Mouse (Mus musculus): ENCODE data around the gene Olfr214. TPM values are rescaled to one million over a fixed set of nuclear protein-coding genes. Genes with fewer than 3 reads are reported as not detected.

Gene Olfr214
- not detected for total RNA-seq (2023)

DNA sequence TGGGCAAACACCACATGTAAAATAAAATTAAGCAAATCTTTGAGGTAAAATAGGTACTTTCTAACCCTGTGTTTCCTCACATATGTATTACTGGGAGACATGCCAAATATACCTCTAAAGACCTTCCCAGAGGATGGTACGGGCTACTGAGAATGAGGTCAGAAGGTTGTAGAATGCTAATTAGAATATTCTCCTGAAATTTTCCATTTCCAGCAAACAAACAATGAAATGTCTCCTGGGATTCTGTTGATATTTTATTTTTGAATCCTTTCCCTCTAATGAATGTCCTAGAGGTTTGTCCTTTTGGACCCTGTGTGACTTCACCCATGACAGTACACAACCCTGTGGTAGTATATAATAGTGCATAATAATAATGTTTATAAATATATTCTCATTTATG, at the start of gene Olfr214:
Olfr214 (plus strand) TSS at position 301 of the 400 bp plus-strand sequence.

DNA sequence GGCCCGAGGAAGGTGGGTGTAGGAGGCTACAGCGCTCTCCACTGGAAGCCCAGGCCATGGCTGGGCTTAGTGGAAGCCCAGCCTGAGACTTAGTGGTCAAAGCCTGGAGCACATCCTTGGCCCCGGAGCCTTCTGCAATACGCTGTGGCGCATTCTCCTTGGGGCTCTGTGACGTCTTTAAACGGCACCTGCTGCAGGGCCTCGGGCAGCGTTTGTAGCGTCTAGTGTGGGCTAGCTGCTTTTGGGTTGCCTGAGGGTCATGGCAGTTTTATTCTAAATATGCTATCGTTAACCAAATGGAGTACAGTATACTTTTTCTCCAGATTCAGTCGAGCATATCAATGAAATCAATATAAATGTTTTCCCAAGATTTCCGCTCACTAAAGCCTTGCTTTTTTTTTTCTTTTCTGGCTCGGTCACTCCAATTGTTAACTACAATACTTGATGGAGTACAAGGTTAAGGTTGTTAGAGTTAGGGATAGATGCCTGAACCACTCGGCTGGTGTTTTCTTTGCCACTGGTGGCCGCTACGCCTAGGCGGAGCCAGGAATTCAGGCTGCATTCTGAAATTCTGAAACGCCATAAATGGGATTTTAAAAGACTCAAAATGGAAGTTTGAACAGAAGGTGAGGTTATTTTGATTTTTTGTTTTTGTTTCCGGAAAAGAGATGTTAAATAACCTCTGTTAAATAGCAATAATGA, 47.6 kb upstream of the Olfr214 start, which contains the start of gene Olfr212:
Olfr212 (plus strand) TSS at position 215 of the 702 bp plus-strand sequence.

DNA sequence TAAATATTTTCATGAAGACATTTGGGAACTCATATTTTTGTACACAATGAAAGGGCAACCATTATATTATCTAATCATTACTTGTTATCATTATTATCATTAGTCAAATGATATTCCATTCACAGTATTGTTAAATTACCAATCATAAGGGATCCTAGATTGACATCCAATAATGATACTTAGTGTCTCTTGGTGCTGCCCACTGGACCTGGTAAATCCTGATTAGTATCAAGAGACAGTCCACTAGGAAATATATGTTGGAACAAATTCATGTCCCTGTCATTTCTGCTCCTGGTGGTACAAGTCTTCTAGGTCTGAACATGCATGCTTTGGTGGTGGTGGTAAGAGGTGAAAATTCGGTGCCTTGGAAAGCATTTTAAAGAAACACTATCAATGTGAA, 15.9 kb upstream of the Olfr214 start, which contains the start of gene Olfr213:
Olfr213 (plus strand) TSS at position 301 of the 400 bp plus-strand sequence.

DNA sequence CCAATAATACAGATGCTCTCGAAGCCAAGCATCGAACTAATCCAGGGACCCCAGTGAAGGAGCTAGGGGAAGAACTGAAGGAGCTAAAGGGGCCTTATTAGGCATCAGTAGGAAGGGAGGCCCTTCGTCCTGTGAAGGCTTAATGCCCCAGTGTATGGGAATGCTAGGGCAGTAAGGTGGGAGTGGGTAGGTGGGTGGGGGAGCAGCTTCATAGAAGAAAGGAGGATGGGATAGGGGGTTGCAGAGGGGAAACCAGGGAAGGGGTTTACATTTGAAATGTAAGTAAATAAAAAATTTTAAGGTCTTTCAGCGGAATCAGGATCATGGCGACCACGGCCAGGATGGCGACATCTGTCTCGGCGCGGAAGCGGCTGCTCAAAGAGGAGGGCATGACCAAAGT, 3.2 kb upstream of the Olfr214 start, which contains the start of gene Gm5580:
Gm5580 (plus strand) TSS at position 301 of the 400 bp plus-strand sequence.

GRCm38 (mm10) chr6:116584095-116584494, 30.1 kb downstream of the Olfr214 start, which contains the start of gene Olfr215:
Gene Olfr215 (minus strand): TSS chr6:116584195.

Other genes starting within 250 kb of the Olfr214 start
- gene March8, start 216.2 kb upstream of the Olfr214 start, total RNA-seq (2023), result 0.83 TPM
- 0.77 TPM for gene Alox5, start 93.1 kb upstream of the Olfr214 start, total RNA-seq (2023)
- gene Olfr211, start 65.1 kb upstream of the Olfr214 start, total RNA-seq (2023), result not detected
- not detected for gene Olfr212, start 47.7 kb upstream of the Olfr214 start, total RNA-seq (2023)
- gene Olfr213, start 15.8 kb upstream of the Olfr214 start, total RNA-seq (2023), result not detected
- gene Gm5580, start 3.1 kb upstream of the Olfr214 start, total RNA-seq (2023), result 2.8 TPM
- not detected for gene Olfr215, start 30.0 kb downstream of the Olfr214 start, total RNA-seq (2023)
- gene Zfp422, start 74.8 kb downstream of the Olfr214 start, total RNA-seq (2023), result 24.8 TPM
- gene Depp1, start 96.4 kb downstream of the Olfr214 start, total RNA-seq (2023), result not detected
- 3.6 TPM for gene Rassf4, start 119.7 kb downstream of the Olfr214 start, total RNA-seq (2023)
- gene Tmem72, start 162.7 kb downstream of the Olfr214 start, total RNA-seq (2023), result 0.15 TPM

All from CD8-positive naive resting alpha-beta T cell, adult 57 days (primary cell).